Mouse (Mus musculus) bone marrow macrophage, adult 2 months (primary cell): ENCODE results near the gene Imp3.

Source experiments
- CTCF ChIP-seq: IDR thresholded peaks from 2 replicates; pipeline ENCODE4 v1.5.1; 2012; ENCODE audit warnings: low read depth, mild to moderate bottlenecking, low read length, moderate library complexity
- POLR2A ChIP-seq: IDR thresholded peaks from 2 replicates; pipeline ENCODE4 v1.6.1; 2012; ENCODE audit warnings: mild to moderate bottlenecking, low read depth, low read length, borderline replicate concordance

- no peak for TF ChIP-seq CTCF
- no peak for TF ChIP-seq POLR2A
These were observed 20.1 kb upstream of the Imp3 start for GRCm38 (mm10) chr9:56917131-56917530.
